Mouse (Mus musculus) lung, adult 2 months (tissue): Measurements from ENCODE around the gene Atp11a.

Source experiments
- CTCF ChIP-seq: fragments of 200-500 bp; IDR thresholded peaks from 2 replicates; pipeline ENCODE4 v1.5.1; 2011; ENCODE audit warnings: mild to moderate bottlenecking, low read length, control low read depth; ENCODE audit not compliant: insufficient read depth
- POLR2A ChIP-seq: fragments of 200-500 bp; IDR thresholded peaks from 2 replicates; pipeline ENCODE4 v1.6.1; 2011; ENCODE audit warnings: low read depth, mild to moderate bottlenecking, control low read depth, low read length, borderline replicate concordance; ENCODE audit errors: extremely low read depth

DNA sequence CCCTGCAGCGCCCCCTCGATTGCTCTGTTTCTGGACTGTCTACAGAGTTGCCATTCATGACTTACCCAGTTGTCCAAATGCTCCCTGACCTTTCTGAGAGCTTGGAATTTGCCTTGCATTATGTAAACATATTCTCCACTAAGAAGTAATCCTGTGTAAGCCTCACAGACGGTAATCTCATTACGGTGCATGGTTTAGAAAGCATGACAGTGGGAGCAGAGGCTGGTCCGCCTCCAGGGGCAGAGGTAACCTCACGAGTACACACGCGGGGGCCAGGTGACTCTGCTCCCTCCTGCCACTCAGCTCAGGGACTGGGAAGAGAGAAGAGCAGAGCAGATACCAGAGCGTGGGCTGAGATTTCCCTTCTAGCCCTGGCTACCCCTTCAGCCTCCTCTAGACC, 37.7 kb upstream of the Atp11a start:
- TF ChIP-seq POLR2A (no peak), CTCF (no peak)
